Mouse (Mus musculus) lung, adult 2 months (tissue): ENCODE measurements around the gene Nusap1.

Experiments
- CTCF ChIP-seq: fragments of 200-500 bp; IDR thresholded peaks from 2 replicates; pipeline ENCODE4 v1.5.1; 2011; ENCODE audit warnings: mild to moderate bottlenecking, low read length, control low read depth; ENCODE audit not compliant: insufficient read depth
- POLR2A ChIP-seq: fragments of 200-500 bp; IDR thresholded peaks from 2 replicates; pipeline ENCODE4 v1.6.1; 2011; ENCODE audit warnings: low read depth, mild to moderate bottlenecking, control low read depth, low read length, borderline replicate concordance; ENCODE audit errors: extremely low read depth

- no peak for TF ChIP-seq CTCF
- peak; percentile 72; the same call in 1 of the 2 replicates for TF ChIP-seq POLR2A
Observed at GRCm38 (mm10) chr2:119594113-119594981, 23.8 kb upstream of the Nusap1 start.
